Mouse (Mus musculus): Measurements from ENCODE around the gene Ano6. TPM values are rescaled to one million over a fixed set of nuclear protein-coding genes. Genes with fewer than 3 reads are reported as not detected.

Gene Ano6
- polyA plus RNA-seq, 1 experiment from 2014 or later, result 37.2 TPM

DNA sequence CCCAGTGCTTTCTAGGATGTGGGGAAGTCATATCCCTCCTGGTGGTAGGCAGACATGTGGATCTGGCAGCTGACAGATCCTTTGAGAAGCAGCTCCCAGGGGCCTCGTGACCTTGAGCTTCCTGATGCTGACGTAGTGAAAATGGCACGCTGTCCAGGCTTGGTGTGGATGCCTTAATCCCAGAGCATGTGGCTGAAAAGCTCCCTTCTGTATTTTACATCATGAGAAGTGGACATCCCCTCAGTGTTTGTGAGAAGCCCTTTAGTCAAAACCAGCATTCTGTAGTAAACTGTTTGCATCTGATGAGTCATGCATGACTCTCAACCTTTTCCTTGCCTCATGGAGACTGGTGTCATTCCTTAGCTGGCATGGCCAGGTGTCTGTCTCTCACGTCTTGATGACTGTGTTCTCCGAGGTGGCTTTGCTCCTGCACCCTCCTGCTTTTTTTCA is 14.4 kb downstream of the Ano6 start:
- H3K36me3 ChIP-seq (ENCODE audit: control insufficient read depth, insufficient read depth, low read length), result no peaks in the 10 kb centered on the region
- H3K4me1 ChIP-seq (ENCODE audit: control insufficient read depth in 2 of 2, insufficient read depth in 2 of 2, low read length in 2 of 2), result peaks cover 40 to 43% of the 10 kb centered on the region in 2 experiments
- no peak overlapping the region for H3K4me3 ChIP-seq (ENCODE audit: control insufficient read depth in 1 of 2, insufficient read depth in 1 of 2, low read depth in 1 of 2, low read length in 2 of 2)
- 17% methylated on average over 5 of the region's 5 CpGs for WGBS
- 0 out of 2 replicates have a peak overlapping the region, but pooled peaks have one; percentile 0 for H3K4me2 ChIP-seq (ENCODE audit: low read length)
- H3K9ac ChIP-seq (ENCODE audit: low read length), result 0 out of 2 replicates have a peak overlapping the region, but pooled peaks have one; percentile 25
- ATAC-seq (ENCODE audit: insufficient number of reproducible peaks, insufficient read depth, low FRiP score, low read depth), result peak; percentile 47; the same call in 1 of the 2 replicates
- peak overlapping the region; percentile 83 to 85 for H3K27ac ChIP-seq (replicated peaks in 1 of 2; ENCODE audit: control insufficient read depth in 1 of 2, insufficient read depth in 1 of 2, low read depth in 2 of 2, low read length in 2 of 2)
- H3K9me3 ChIP-seq (ENCODE audit: control insufficient read depth, low read length), result no peaks in the 10 kb centered on the region
- H3K27me3 ChIP-seq (ENCODE audit: control insufficient read depth, insufficient read depth, low read length), result no peaks in the 10 kb centered on the region

DNA sequence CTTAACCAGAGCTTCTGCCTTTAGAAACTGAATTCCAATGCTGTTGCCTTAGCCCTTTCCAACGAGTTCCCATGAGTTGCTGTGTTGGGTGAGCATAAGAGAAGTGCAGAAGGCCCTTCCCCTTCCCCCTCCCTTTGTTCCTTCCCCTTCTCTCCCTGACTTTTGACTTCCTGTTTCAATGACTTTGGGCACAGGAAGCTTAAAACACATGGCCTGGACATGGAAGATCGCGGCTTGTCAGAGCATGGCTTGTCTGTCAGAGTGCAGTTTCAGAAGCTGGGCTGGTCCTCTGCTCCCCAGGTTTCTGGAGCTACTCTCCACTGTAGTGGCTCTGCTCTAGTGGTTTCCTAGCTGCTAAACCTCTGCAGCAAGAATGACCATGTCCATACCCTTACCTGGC is 17.3 kb downstream of the Ano6 start:
- Histone ChIP-seq H3K27ac (replicated peaks in 1 of 2; ENCODE audit: control insufficient read depth in 1 of 2, insufficient read depth in 1 of 2, low read depth in 2 of 2, low read length in 2 of 2) (no peak overlapping the region), H3K9ac (ENCODE audit: low read length) (no peak overlapping the region), H3K27me3 (ENCODE audit: control insufficient read depth, insufficient read depth, low read length) (no peaks in the 10 kb centered on the region), H3K4me1 (ENCODE audit: control insufficient read depth in 2 of 2, insufficient read depth in 2 of 2, low read length in 2 of 2) (peaks cover 23 to 28% of the 10 kb centered on the region in 2 experiments), H3K36me3 (ENCODE audit: control insufficient read depth, insufficient read depth, low read length) (peaks cover 8% of the 10 kb centered on the region), H3K4me3 (ENCODE audit: control insufficient read depth in 1 of 2, insufficient read depth in 1 of 2, low read depth in 1 of 2, low read length in 2 of 2) (no peak overlapping the region), H3K9me3 (ENCODE audit: control insufficient read depth, low read length) (no peaks in the 10 kb centered on the region), H3K4me2 (ENCODE audit: low read length) (no peak overlapping the region)
- ATAC-seq (ENCODE audit: insufficient number of reproducible peaks, insufficient read depth, low FRiP score, low read depth), result no peak
- 53% methylated on average over 3 of the region's 3 CpGs for WGBS

DNA sequence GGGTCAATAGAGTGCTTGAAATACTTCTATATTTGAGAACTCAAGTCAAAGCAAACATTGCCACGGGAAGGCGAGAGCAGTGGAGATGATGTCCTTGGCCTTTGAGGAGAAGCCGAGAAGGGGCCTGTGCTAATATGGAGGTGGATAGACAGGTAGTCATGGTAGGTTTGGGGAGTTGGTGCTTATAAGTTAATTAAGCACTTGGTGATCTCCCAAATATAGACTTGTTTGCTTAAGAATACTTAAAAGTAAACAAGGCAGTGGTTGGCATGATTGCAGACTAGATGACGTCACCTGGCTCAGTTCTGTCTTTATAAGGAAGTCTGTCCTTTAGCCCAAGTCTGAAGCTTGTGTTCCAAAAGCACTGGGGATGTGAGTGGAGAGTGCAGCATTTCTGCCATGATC is 19.7 kb downstream of the Ano6 start:
- no peak overlapping the region for H3K4me2 ChIP-seq (ENCODE audit: low read length)
- peaks cover 8% of the 10 kb centered on the region for H3K36me3 ChIP-seq (ENCODE audit: control insufficient read depth, insufficient read depth, low read length)
- H3K27me3 ChIP-seq (ENCODE audit: control insufficient read depth, insufficient read depth, low read length), result no peaks in the 10 kb centered on the region
- H3K27ac ChIP-seq (replicated peaks in 1 of 2; ENCODE audit: control insufficient read depth in 1 of 2, insufficient read depth in 1 of 2, low read depth in 2 of 2, low read length in 2 of 2), result no peak overlapping the region
- no peak overlapping the region for H3K9ac ChIP-seq (ENCODE audit: low read length)
- H3K9me3 ChIP-seq (ENCODE audit: control insufficient read depth, low read length), result no peaks in the 10 kb centered on the region
- H3K4me3 ChIP-seq (ENCODE audit: control insufficient read depth in 1 of 2, insufficient read depth in 1 of 2, low read depth in 1 of 2, low read length in 2 of 2), result no peak overlapping the region
- ATAC-seq (ENCODE audit: insufficient number of reproducible peaks, insufficient read depth, low FRiP score, low read depth), result no peak
- WGBS, result 90% methylated on average over 4 of the region's 4 CpGs
- peaks cover 5% of the 10 kb centered on the region in 2 experiments for H3K4me1 ChIP-seq (ENCODE audit: control insufficient read depth in 2 of 2, insufficient read depth in 2 of 2, low read length in 2 of 2)

DNA sequence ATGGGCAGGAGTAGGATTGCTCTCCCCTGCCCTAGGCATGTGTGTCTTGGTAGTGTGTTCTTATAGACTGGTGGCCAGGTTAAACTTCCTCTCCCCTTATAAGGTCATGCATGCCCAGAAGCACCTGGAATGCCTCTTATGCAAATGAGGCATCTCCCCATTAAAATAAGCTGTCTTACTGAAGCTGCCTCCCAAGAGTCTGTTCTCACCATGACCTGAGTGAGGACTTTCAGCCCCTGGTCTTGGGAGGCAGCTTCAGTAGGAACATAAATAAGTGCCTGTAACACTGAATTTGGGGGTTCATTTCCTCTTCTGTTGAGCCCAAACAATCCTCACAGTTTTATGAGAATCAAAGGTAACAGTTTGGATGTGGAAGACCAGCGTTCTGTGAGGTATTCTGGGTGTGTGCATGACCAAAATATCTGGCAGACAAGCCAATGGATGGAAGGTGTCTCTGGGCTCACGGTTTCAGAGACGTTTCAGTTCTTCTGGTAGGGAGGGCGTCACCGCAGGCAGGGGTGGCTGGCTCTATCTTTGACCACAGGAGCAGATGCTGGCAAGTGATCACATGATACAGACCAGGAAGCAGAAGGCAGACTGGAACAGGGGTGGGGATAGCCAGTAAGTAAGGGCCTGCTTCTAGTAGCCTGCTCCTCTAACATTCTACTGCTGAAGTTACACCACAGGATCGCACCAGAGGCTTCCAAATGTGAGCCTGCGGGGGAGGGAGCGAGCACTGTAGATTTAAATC is 22.4 kb downstream of the Ano6 start:
- H3K9ac ChIP-seq (ENCODE audit: low read length), result no peak overlapping the region
- H3K27ac ChIP-seq (replicated peaks in 1 of 2; ENCODE audit: control insufficient read depth in 1 of 2, insufficient read depth in 1 of 2, low read depth in 2 of 2, low read length in 2 of 2), result no peak overlapping the region
- WGBS, result 91% methylated on average over 8 of the region's 8 CpGs
- no peak overlapping the region for H3K4me2 ChIP-seq (ENCODE audit: low read length)
- no peak overlapping the region for H3K4me3 ChIP-seq (ENCODE audit: control insufficient read depth in 1 of 2, insufficient read depth in 1 of 2, low read depth in 1 of 2, low read length in 2 of 2)
- peaks cover 3% of the 10 kb centered on the region in 2 experiments; a peak in 2 of 4 replicates for H3K4me1 ChIP-seq (ENCODE audit: control insufficient read depth in 2 of 2, insufficient read depth in 2 of 2, low read length in 2 of 2)
- no peaks in the 10 kb centered on the region for H3K27me3 ChIP-seq (ENCODE audit: control insufficient read depth, insufficient read depth, low read length)
- ATAC-seq (ENCODE audit: insufficient number of reproducible peaks, insufficient read depth, low FRiP score, low read depth), result no peak
- peaks cover 8% of the 10 kb centered on the region for H3K36me3 ChIP-seq (ENCODE audit: control insufficient read depth, insufficient read depth, low read length)
- no peaks in the 10 kb centered on the region for H3K9me3 ChIP-seq (ENCODE audit: control insufficient read depth, low read length)

DNA sequence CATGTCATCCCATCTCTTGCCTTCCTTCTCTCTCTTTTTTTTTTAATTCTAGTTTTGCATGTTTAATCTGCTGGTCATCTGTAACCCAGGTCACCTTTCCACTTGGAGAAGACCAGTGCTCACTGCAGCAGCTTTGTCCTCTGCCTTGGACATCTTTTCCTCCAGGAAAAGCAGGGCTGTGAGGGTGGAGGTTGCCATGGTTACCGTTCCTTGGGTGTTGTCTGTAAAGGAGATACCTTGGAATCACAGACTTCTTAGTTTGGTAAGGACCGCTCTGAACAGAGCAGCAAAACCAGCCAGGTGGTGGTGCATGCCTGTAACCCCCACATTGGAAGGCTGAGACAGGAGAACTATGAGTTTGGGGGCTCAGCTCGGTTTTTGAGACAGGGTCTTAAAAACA is 26.9 kb downstream of the Ano6 start:
- Histone ChIP-seq H3K9ac (ENCODE audit: low read length) (no peak overlapping the region), H3K4me2 (ENCODE audit: low read length) (no peak overlapping the region), H3K4me3 (ENCODE audit: control insufficient read depth in 1 of 2, insufficient read depth in 1 of 2, low read depth in 1 of 2, low read length in 2 of 2) (no peak overlapping the region), H3K4me1 (ENCODE audit: control insufficient read depth in 2 of 2, insufficient read depth in 2 of 2, low read length in 2 of 2) (peaks cover 0 to 2% of the 10 kb centered on the region in 2 experiments; a peak in 1 of 4 replicates), H3K27ac (replicated peaks in 1 of 2; ENCODE audit: control insufficient read depth in 1 of 2, insufficient read depth in 1 of 2, low read depth in 2 of 2, low read length in 2 of 2) (no peak overlapping the region), H3K9me3 (ENCODE audit: control insufficient read depth, low read length) (no peaks in the 10 kb centered on the region), H3K27me3 (ENCODE audit: control insufficient read depth, insufficient read depth, low read length) (no peaks in the 10 kb centered on the region), H3K36me3 (ENCODE audit: control insufficient read depth, insufficient read depth, low read length) (peaks cover 5% of the 10 kb centered on the region; the same call in 1 of the 2 replicates)
- ATAC-seq (ENCODE audit: insufficient number of reproducible peaks, insufficient read depth, low FRiP score, low read depth), result no peak
- WGBS, result 85% methylated on average over 3 of the region's 3 CpGs

DNA sequence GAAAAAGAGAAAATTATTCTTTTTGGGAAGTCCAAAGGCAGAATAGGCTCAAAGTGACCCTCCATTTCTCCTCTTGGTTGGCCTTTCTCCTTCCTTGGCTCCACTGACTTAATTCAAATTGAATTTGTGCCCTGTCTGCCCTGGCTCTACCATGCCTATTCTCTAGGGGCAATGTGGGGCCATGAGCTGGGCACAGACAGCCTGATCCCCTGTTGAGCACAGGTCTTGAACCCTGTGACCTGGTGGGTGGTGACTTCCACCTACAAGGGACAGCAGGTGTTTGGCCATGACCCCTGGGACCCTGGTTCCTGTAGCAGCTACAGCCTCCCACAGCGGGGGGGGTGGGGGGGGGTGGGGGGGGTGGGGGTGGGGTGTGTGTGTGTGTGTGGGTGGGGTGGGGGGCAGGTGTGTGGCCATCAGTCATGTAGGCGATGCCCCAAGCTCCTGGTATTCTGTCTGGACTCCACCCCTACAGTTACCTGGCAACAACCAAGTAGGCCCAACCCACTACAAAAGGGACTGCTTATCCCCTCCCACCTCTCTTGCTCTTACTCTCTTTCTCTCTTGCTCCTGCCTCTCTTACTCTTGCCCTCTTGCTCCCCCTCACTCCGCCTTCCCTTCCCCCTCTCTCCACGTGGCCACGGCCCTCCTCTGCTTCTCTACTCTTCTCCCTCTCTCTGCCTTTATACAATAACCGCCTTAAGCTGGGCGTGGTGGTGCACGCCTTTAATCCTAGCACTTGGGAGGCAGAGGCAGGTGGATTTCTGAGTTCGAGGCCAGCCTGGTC is 28.8 kb downstream of the Ano6 start:
- Histone ChIP-seq H3K27ac (replicated peaks in 1 of 2; ENCODE audit: control insufficient read depth in 1 of 2, insufficient read depth in 1 of 2, low read depth in 2 of 2, low read length in 2 of 2) (no peak overlapping the region), H3K27me3 (ENCODE audit: control insufficient read depth, insufficient read depth, low read length) (no peaks in the 10 kb centered on the region), H3K36me3 (ENCODE audit: control insufficient read depth, insufficient read depth, low read length) (peaks cover 5% of the 10 kb centered on the region; the same call in 1 of the 2 replicates), H3K9me3 (ENCODE audit: control insufficient read depth, low read length) (no peaks in the 10 kb centered on the region), H3K9ac (ENCODE audit: low read length) (no peak overlapping the region), H3K4me2 (ENCODE audit: low read length) (no peak overlapping the region), H3K4me3 (ENCODE audit: control insufficient read depth in 1 of 2, insufficient read depth in 1 of 2, low read depth in 1 of 2, low read length in 2 of 2) (no peak overlapping the region), H3K4me1 (ENCODE audit: control insufficient read depth in 2 of 2, insufficient read depth in 2 of 2, low read length in 2 of 2) (peaks cover 0 to 4% of the 10 kb centered on the region in 2 experiments; a peak in 2 of 4 replicates)
- WGBS, result 90% methylated on average over 7 of the region's 9 CpGs
- no peak for ATAC-seq (ENCODE audit: insufficient number of reproducible peaks, insufficient read depth, low FRiP score, low read depth)

DNA sequence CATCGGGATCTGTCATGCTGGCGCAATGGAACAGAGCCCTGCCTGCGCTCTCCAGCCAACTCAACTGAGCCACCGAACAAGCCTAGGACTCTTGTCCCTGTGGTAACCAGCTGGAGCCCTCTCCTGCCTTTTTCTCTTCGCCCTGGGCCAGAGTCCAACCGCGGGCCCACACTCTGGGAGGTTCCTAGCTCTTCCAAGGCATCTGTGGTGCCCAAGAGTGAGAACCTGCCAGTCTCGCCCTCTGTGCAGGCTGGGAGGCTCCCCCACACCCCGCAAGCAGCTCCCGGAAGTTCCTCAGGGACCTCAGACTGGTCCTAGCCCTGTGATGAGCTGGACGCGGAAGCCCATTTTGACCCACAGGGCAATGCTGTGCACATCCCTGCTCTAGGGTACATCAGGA is 29.5 kb downstream of the Ano6 start:
- Histone ChIP-seq H3K27me3 (ENCODE audit: control insufficient read depth, insufficient read depth, low read length) (no peaks in the 10 kb centered on the region), H3K9me3 (ENCODE audit: control insufficient read depth, low read length) (no peaks in the 10 kb centered on the region), H3K4me2 (ENCODE audit: low read length) (no peak overlapping the region), H3K27ac (replicated peaks in 1 of 2; ENCODE audit: control insufficient read depth in 1 of 2, insufficient read depth in 1 of 2, low read depth in 2 of 2, low read length in 2 of 2) (no peak overlapping the region), H3K4me1 (ENCODE audit: control insufficient read depth in 2 of 2, insufficient read depth in 2 of 2, low read length in 2 of 2) (peaks cover 0 to 4% of the 10 kb centered on the region in 2 experiments; a peak in 2 of 4 replicates), H3K9ac (ENCODE audit: low read length) (no peak overlapping the region), H3K36me3 (ENCODE audit: control insufficient read depth, insufficient read depth, low read length) (peaks cover 5% of the 10 kb centered on the region; the same call in 1 of the 2 replicates), H3K4me3 (ENCODE audit: control insufficient read depth in 1 of 2, insufficient read depth in 1 of 2, low read depth in 1 of 2, low read length in 2 of 2) (no peak overlapping the region)
- 87% methylated on average over 12 of the region's 12 CpGs for WGBS
- no peak for ATAC-seq (ENCODE audit: insufficient number of reproducible peaks, insufficient read depth, low FRiP score, low read depth)

Data from heart, embryonic 14.5 days (tissue).